Mouse (Mus musculus) thymus, adult 2 months (tissue): ENCODE results near the gene Nup188.

Source experiments
- CTCF ChIP-seq: fragments of 200-500 bp; IDR thresholded peaks from 2 replicates; pipeline ENCODE4 v1.5.1; 2012; ENCODE audit warnings: mild to moderate bottlenecking, control low read depth, low read length, moderate library complexity, borderline replicate concordance; ENCODE audit not compliant: control insufficient read depth, poor library complexity, insufficient read depth; ENCODE audit errors: extremely low read depth
- POLR2A ChIP-seq: fragments of 200-500 bp; IDR thresholded peaks from 2 replicates; pipeline ENCODE4 v1.6.1; 2012; ENCODE audit warnings: mild to moderate bottlenecking, low read length, control low read depth, moderate library complexity; ENCODE audit not compliant: control insufficient read depth, poor library complexity, insufficient read depth; ENCODE audit errors: extremely low read depth

GRCm38 (mm10) chr2:30243391-30243790, 42.8 kb upstream of the Nup188 start:
- TF ChIP-seq CTCF (no peak), POLR2A (no peak)
